Mouse (Mus musculus): ENCODE measurements around the gene H2-M10.5. TPM values are rescaled to one million over a fixed set of nuclear protein-coding genes. Genes with fewer than 3 reads are reported as not detected.
"Not testable (repeated sequence)": the region's sequence is repeated elsewhere in the genome, so short reads cannot be mapped to it uniquely, and the experiment has no call there.

Gene H2-M10.5
- not detected for polyA plus RNA-seq (2017; shearing (Covaris generic))

GRCm38 (mm10) chr17:36772610-36773009 lies at the start of gene H2-M10.5:
TSS of gene H2-M10.5 (plus strand) at chr17:36772910.
- not testable (repeated sequence) for ATAC-seq

- ATAC-seq: no peak
Observed at GRCm38 (mm10) chr17:36726046-36726445, 46.7 kb upstream of the H2-M10.5 start.

GRCm38 (mm10) chr17:36763816-36764215 lies 8.9 kb upstream of the H2-M10.5 start:
- ATAC-seq: no peak

GRCm38 (mm10) chr17:36764244-36764643 lies 8.5 kb upstream of the H2-M10.5 start:
- not testable (repeated sequence) for ATAC-seq

- not testable (repeated sequence) for ATAC-seq
Observed at GRCm38 (mm10) chr17:36765403-36765802, 7.3 kb upstream of the H2-M10.5 start.

- ATAC-seq: no peak
Observed at GRCm38 (mm10) chr17:36781533-36781932, 8.8 kb downstream of the H2-M10.5 start.

- ATAC-seq: not testable (repeated sequence)
Observed at GRCm38 (mm10) chr17:36786483-36786886, 13.8 kb downstream of the H2-M10.5 start.

- ATAC-seq: no peak
Observed at GRCm38 (mm10) chr17:36788351-36788750, 15.6 kb downstream of the H2-M10.5 start.

- peak; percentile 36 for ATAC-seq
Observed at GRCm38 (mm10) chr17:36788801-36789200, 16.1 kb downstream of the H2-M10.5 start.

GRCm38 (mm10) chr17:36799493-36799892 lies 26.8 kb downstream of the H2-M10.5 start:
- no peak for ATAC-seq

- ATAC-seq: not testable (repeated sequence)
Observed at GRCm38 (mm10) chr17:36799921-36800462, 27.3 kb downstream of the H2-M10.5 start.

GRCm38 (mm10) chr17:36811871-36812270 lies 39.2 kb downstream of the H2-M10.5 start, which contains the start of gene H2-M10.6:
TSS of gene H2-M10.6 (plus strand) at chr17:36812171.
- ATAC-seq: no peak

- ATAC-seq: peak; percentile 62
Observed at GRCm38 (mm10) chr17:36824005-36824404, 51.3 kb downstream of the H2-M10.5 start.

GRCm38 (mm10) chr17:36825525-36825924 lies 52.8 kb downstream of the H2-M10.5 start:
- ATAC-seq: peak; percentile 59

Other genes with a start within 250 kb of the H2-M10.5 start
- gene H2-M11, start 225.8 kb upstream of the H2-M10.5 start, polyA plus RNA-seq (2017; shearing (Covaris generic)): not detected
- not detected for gene H2-M9, start 130.2 kb upstream of the H2-M10.5 start, polyA plus RNA-seq (2017; shearing (Covaris generic))
- not detected for gene H2-M1, start 100.7 kb upstream of the H2-M10.5 start, polyA plus RNA-seq (2017; shearing (Covaris generic))
- gene H2-M10.6, start 39.3 kb downstream of the H2-M10.5 start, polyA plus RNA-seq (2017; shearing (Covaris generic)): not detected
- 10 to 100 TPM; 42.4 to 71.8 TPM for gene Trim26, start 64.2 kb downstream of the H2-M10.5 start, polyA plus RNA-seq (2017; shearing (Covaris generic))
- not detected for gene Trim15, start 94.3 kb downstream of the H2-M10.5 start, polyA plus RNA-seq (2017; shearing (Covaris generic))
- under 1 TPM in 1 of 2 experiments, not detected in 1; 0.20 TPM for gene Trim10, start 96.7 kb downstream of the H2-M10.5 start, polyA plus RNA-seq (2017; shearing (Covaris generic))
- not detected for gene Trim40, start 117.2 kb downstream of the H2-M10.5 start, polyA plus RNA-seq (2017; shearing (Covaris generic))
- gene Trim31, start 125.2 kb downstream of the H2-M10.5 start, polyA plus RNA-seq (2017; shearing (Covaris generic)): not detected
- gene Rnf39, start 170.0 kb downstream of the H2-M10.5 start, polyA plus RNA-seq (2017; shearing (Covaris generic)): not detected
- gene Ppp1r11, start 178.8 kb downstream of the H2-M10.5 start, polyA plus RNA-seq (2017; shearing (Covaris generic)): 100 to 1,000 TPM; 190 to 210 TPM
- gene Znrd1, start 185.6 kb downstream of the H2-M10.5 start, polyA plus RNA-seq (2017; shearing (Covaris generic)): 10 to 100 TPM; 72.7 to 81.5 TPM
- 1 to 10 TPM; 4.9 to 5.4 TPM for gene Znrd1as, start 185.7 kb downstream of the H2-M10.5 start, polyA plus RNA-seq (2017; shearing (Covaris generic))
- not detected for gene 2410137M14Rik, start 208.3 kb downstream of the H2-M10.5 start, polyA plus RNA-seq (2017; shearing (Covaris generic))
- not detected for gene H2-M5, start 216.6 kb downstream of the H2-M10.5 start, polyA plus RNA-seq (2017; shearing (Covaris generic))
- not detected for gene Zfp57, start 228.3 kb downstream of the H2-M10.5 start, polyA plus RNA-seq (2017; shearing (Covaris generic))

Data from activated CD4-positive, CD25-positive, alpha-beta regulatory T cell, adult 4 months (primary cell).